Mouse (Mus musculus): ENCODE results near the gene Arhgap18. TPM values are rescaled to one million over a fixed set of nuclear protein-coding genes. Genes with fewer than 3 reads are reported as not detected.

The Arhgap18 gene
- polyA plus RNA-seq, 1 experiment from 2014 or later, result 13.9 TPM

DNA sequence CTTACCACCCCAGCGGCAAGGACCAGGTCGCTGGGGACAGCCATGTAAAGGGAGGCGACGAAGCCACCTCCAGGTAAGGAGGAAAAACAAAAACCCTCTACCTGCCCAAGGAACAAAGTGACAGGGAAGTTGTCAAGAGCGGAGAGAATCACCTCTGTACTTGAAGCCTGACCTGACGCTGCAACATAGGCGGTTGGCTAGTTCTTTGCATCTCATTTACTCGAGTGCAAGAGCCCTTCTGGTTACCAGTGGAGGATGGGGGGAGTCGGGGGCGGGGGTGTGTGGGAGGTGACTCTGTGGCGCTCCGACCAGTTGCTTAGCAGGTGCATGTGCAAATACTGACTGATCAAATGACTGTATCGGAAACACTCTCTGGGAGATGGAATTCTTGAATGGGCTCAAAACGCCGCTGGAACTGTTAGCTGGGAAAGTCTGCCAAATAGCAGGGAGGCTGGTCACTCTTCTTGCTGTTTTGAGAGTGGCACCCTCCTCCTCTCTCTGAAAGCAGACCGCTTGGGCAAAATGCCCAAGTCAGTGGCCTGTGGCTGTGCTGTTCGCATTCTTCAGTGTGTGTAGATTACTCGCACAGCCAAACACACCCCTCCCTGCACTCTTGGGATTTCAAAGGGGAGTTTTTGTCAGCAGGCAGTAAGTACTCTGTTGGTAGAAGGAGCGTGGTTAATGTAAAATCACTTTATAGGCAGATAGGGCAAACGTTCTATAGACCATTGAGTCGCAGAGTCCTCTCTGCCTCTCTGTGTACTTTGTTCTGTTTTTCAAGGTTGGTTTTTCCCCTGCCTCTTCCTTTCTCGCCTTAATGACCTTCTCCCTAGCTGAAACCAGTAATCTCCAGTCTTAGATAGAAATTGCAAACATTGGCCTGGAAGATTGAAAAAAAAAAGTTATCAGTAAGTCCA lies 19.7 kb downstream of the Arhgap18 start:
- H3K4me2 ChIP-seq (ENCODE audit: low read length), result peak overlapping the region; percentile 92
- no peaks in the 10 kb centered on the region for H3K27me3 ChIP-seq (ENCODE audit: control insufficient read depth, insufficient read depth, low read depth, low read length)
- H3K4me3 ChIP-seq (ENCODE audit: low read depth, low read length), result peak overlapping the region; percentile 63
- no peaks in the 10 kb centered on the region for H3K36me3 ChIP-seq (ENCODE audit: control insufficient read depth, insufficient read depth, low read length)
- H3K9me3 ChIP-seq (replicated peaks; ENCODE audit: control insufficient read depth, low read length, poor library complexity, severe bottlenecking), result no peaks in the 10 kb centered on the region
- under 1% methylated on average over 22 of the region's 22 CpGs for WGBS
- peaks cover 12% of the 10 kb centered on the region for H3K4me1 ChIP-seq (ENCODE audit: control insufficient read depth, insufficient read depth, low read length)
- H3K27ac ChIP-seq (ENCODE audit: low read length), result peak overlapping the region; percentile 86
- peak; percentile 91 for ATAC-seq
- peak overlapping the region; percentile 70 for H3K9ac ChIP-seq (ENCODE audit: low read depth, low read length)

GRCm38 (mm10) chr10:26773541-26773940 lies 20.3 kb downstream of the Arhgap18 start:
- Histone ChIP-seq H3K4me3 (ENCODE audit: low read depth, low read length) (peak overlapping the region; percentile 63), H3K4me2 (ENCODE audit: low read length) (peak overlapping the region; percentile 92), H3K9ac (ENCODE audit: low read depth, low read length) (no peak overlapping the region), H3K4me1 (ENCODE audit: control insufficient read depth, insufficient read depth, low read length) (peaks cover 12% of the 10 kb centered on the region), H3K36me3 (ENCODE audit: control insufficient read depth, insufficient read depth, low read length) (no peaks in the 10 kb centered on the region), H3K9me3 (replicated peaks; ENCODE audit: control insufficient read depth, low read length, poor library complexity, severe bottlenecking) (no peaks in the 10 kb centered on the region), H3K27me3 (ENCODE audit: control insufficient read depth, insufficient read depth, low read depth, low read length) (no peaks in the 10 kb centered on the region), H3K27ac (ENCODE audit: low read length) (no peak overlapping the region; the same call in 1 of the 2 replicates)
- ATAC-seq, result no peak
- WGBS, result 15% methylated on average over 5 of the region's 5 CpGs

GRCm38 (mm10) chr10:26774266-26774665 lies 21.0 kb downstream of the Arhgap18 start:
- ATAC-seq, result no peak
- no peaks in the 10 kb centered on the region for H3K9me3 ChIP-seq (replicated peaks; ENCODE audit: control insufficient read depth, low read length, poor library complexity, severe bottlenecking)
- WGBS, result 71% methylated on average over 1 of the region's 1 CpGs
- no peaks in the 10 kb centered on the region for H3K27me3 ChIP-seq (ENCODE audit: control insufficient read depth, insufficient read depth, low read depth, low read length)
- no peak overlapping the region for H3K9ac ChIP-seq (ENCODE audit: low read depth, low read length)
- H3K36me3 ChIP-seq (ENCODE audit: control insufficient read depth, insufficient read depth, low read length), result no peaks in the 10 kb centered on the region
- no peak overlapping the region for H3K27ac ChIP-seq (ENCODE audit: low read length)
- peaks cover 12% of the 10 kb centered on the region for H3K4me1 ChIP-seq (ENCODE audit: control insufficient read depth, insufficient read depth, low read length)
- H3K4me2 ChIP-seq (ENCODE audit: low read length), result peak overlapping the region; percentile 92
- 0 out of 2 replicates have a peak overlapping the region, but pooled peaks have one; percentile 8 for H3K4me3 ChIP-seq (ENCODE audit: low read depth, low read length)

- H3K4me1 ChIP-seq (ENCODE audit: control insufficient read depth, insufficient read depth, low read length), result peaks cover 12% of the 10 kb centered on the region
- H3K27ac ChIP-seq (ENCODE audit: low read length), result no peak overlapping the region
- ATAC-seq, result no peak
- H3K4me2 ChIP-seq (ENCODE audit: low read length), result no peak overlapping the region
- no peaks in the 10 kb centered on the region for H3K27me3 ChIP-seq (ENCODE audit: control insufficient read depth, insufficient read depth, low read depth, low read length)
- H3K4me3 ChIP-seq (ENCODE audit: low read depth, low read length), result no peak overlapping the region
- no peaks in the 10 kb centered on the region for H3K9me3 ChIP-seq (replicated peaks; ENCODE audit: control insufficient read depth, low read length, poor library complexity, severe bottlenecking)
- H3K36me3 ChIP-seq (ENCODE audit: control insufficient read depth, insufficient read depth, low read length), result no peaks in the 10 kb centered on the region
- no peak overlapping the region for H3K9ac ChIP-seq (ENCODE audit: low read depth, low read length)
These were observed 23.2 kb downstream of the Arhgap18 start for GRCm38 (mm10) chr10:26776443-26776842.

GRCm38 (mm10) chr10:26780581-26780980 lies 27.4 kb downstream of the Arhgap18 start:
- H3K27me3 ChIP-seq (ENCODE audit: control insufficient read depth, insufficient read depth, low read depth, low read length), result no peaks in the 10 kb centered on the region
- 85% methylated on average over 3 of the region's 3 CpGs for WGBS
- no peak overlapping the region for H3K27ac ChIP-seq (ENCODE audit: low read length)
- H3K4me3 ChIP-seq (ENCODE audit: low read depth, low read length), result no peak overlapping the region
- H3K9me3 ChIP-seq (replicated peaks; ENCODE audit: control insufficient read depth, low read length, poor library complexity, severe bottlenecking), result no peaks in the 10 kb centered on the region
- H3K9ac ChIP-seq (ENCODE audit: low read depth, low read length), result no peak overlapping the region
- no peaks in the 10 kb centered on the region; the same call in 1 of the 2 replicates for H3K4me1 ChIP-seq (ENCODE audit: control insufficient read depth, insufficient read depth, low read length)
- no peak for ATAC-seq
- no peaks in the 10 kb centered on the region for H3K36me3 ChIP-seq (ENCODE audit: control insufficient read depth, insufficient read depth, low read length)
- H3K4me2 ChIP-seq (ENCODE audit: low read length), result no peak overlapping the region

DNA sequence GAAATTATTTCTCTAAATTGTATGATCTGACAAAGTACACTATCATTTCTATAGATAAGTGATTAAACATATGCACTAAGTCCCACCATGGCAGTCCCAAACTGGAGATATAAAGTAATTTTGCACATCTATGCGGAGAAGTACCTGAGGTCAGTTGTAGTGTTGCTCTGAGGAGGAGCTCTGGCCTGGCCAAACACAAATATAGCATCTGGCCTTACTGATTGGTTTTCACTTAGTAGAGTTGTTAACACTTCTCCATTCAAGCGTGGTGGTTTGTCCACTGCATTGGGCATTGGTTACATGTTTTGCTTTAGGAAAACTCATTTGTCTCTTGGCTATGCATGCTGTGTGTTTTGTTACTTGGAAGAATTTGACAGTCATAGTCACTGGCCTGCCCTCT lies 36.5 kb downstream of the Arhgap18 start:
- ATAC-seq, result no peak
- H3K27me3 ChIP-seq (ENCODE audit: control insufficient read depth, insufficient read depth, low read depth, low read length), result no peaks in the 10 kb centered on the region
- H3K9me3 ChIP-seq (replicated peaks; ENCODE audit: control insufficient read depth, low read length, poor library complexity, severe bottlenecking), result no peaks in the 10 kb centered on the region
- H3K4me1 ChIP-seq (ENCODE audit: control insufficient read depth, insufficient read depth, low read length), result no peaks in the 10 kb centered on the region
- 96% methylated on average over 2 of the region's 2 CpGs for WGBS
- no peak overlapping the region for H3K4me2 ChIP-seq (ENCODE audit: low read length)
- H3K27ac ChIP-seq (ENCODE audit: low read length), result no peak overlapping the region
- H3K9ac ChIP-seq (ENCODE audit: low read depth, low read length), result no peak overlapping the region
- no peaks in the 10 kb centered on the region for H3K36me3 ChIP-seq (ENCODE audit: control insufficient read depth, insufficient read depth, low read length)
- H3K4me3 ChIP-seq (ENCODE audit: low read depth, low read length), result no peak overlapping the region

- H3K4me3 ChIP-seq (ENCODE audit: low read depth, low read length), result no peak overlapping the region
- no peak overlapping the region for H3K27ac ChIP-seq (ENCODE audit: low read length)
- WGBS, result 92% methylated on average over 3 of the region's 3 CpGs
- H3K4me2 ChIP-seq (ENCODE audit: low read length), result no peak overlapping the region
- no peaks in the 10 kb centered on the region for H3K27me3 ChIP-seq (ENCODE audit: control insufficient read depth, insufficient read depth, low read depth, low read length)
- ATAC-seq, result no peak
- H3K36me3 ChIP-seq (ENCODE audit: control insufficient read depth, insufficient read depth, low read length), result no peaks in the 10 kb centered on the region
- H3K9me3 ChIP-seq (replicated peaks; ENCODE audit: control insufficient read depth, low read length, poor library complexity, severe bottlenecking), result no peaks in the 10 kb centered on the region
- no peaks in the 10 kb centered on the region for H3K4me1 ChIP-seq (ENCODE audit: control insufficient read depth, insufficient read depth, low read length)
- no peak overlapping the region for H3K9ac ChIP-seq (ENCODE audit: low read depth, low read length)
These were observed 38.6 kb downstream of the Arhgap18 start for GRCm38 (mm10) chr10:26791810-26792209.

DNA sequence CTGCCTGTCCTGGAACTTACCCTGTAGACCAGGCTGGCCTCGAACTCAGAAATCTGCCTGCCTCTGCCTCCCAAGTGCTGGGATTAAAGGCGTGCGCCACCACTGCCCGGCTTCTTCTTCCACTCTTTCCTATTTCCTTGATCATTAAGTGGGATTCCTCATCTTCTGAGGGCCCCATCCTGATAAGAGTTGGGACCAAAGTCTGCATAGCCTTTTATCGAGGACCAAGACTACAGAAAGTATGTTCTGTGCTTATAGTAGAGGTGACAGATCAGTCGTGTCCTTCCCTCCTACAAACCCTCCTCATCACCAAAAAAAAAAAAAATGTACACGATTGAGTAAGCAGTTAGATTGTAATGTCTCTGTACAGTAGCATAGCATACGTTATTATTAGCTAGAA lies 39.8 kb downstream of the Arhgap18 start:
- no peaks in the 10 kb centered on the region for H3K27me3 ChIP-seq (ENCODE audit: control insufficient read depth, insufficient read depth, low read depth, low read length)
- no peak overlapping the region for H3K4me3 ChIP-seq (ENCODE audit: low read depth, low read length)
- H3K9ac ChIP-seq (ENCODE audit: low read depth, low read length), result no peak overlapping the region
- ATAC-seq, result no peak
- no peak overlapping the region for H3K27ac ChIP-seq (ENCODE audit: low read length)
- 97% methylated on average over 8 of the region's 8 CpGs for WGBS
- H3K4me2 ChIP-seq (ENCODE audit: low read length), result no peak overlapping the region
- no peaks in the 10 kb centered on the region for H3K9me3 ChIP-seq (replicated peaks; ENCODE audit: control insufficient read depth, low read length, poor library complexity, severe bottlenecking)
- no peaks in the 10 kb centered on the region for H3K4me1 ChIP-seq (ENCODE audit: control insufficient read depth, insufficient read depth, low read length)
- no peaks in the 10 kb centered on the region for H3K36me3 ChIP-seq (ENCODE audit: control insufficient read depth, insufficient read depth, low read length)

DNA sequence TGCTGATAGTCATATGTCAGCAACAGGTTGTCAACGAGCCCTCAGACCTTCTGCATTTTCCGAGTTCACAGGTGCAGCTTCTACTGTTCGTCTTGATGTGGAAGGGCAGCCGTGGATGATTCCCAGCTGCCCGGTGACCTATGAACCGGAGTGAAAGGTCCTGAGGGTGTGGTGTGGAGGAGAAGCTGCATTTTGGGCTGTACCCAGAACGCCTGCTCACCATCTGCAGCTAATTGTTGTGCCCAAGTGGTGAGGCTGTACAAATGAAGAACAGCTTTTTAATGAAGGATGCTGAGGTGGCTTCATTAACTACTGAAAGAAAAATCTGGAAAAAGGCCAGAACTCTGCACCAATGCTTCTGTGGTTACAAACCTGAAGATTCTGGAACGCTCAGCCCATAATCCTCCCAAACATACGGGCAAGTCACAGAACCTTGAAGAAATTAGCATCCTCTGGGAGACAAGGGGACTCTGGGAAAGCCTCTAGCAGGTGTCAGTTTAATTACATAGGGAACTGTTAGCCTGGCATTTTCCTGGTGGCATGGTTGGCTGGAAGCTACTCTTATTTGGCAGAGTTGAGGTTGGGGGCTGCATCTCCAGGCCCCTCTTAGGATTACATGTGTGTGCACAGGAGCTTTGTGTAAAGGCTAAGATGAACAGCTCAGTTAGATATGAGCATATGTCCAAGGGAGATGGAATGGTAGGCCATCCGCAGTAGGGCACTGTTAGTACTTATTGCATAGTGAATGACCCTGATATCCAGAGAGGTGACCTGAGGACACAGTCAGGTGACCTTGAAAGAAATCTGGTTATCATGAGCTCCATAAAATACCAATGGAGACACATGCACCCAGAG lies 43.4 kb downstream of the Arhgap18 start:
- Histone ChIP-seq H3K4me2 (ENCODE audit: low read length) (no peak overlapping the region), H3K36me3 (ENCODE audit: control insufficient read depth, insufficient read depth, low read length) (no peaks in the 10 kb centered on the region), H3K9ac (ENCODE audit: low read depth, low read length) (no peak overlapping the region), H3K27me3 (ENCODE audit: control insufficient read depth, insufficient read depth, low read depth, low read length) (no peaks in the 10 kb centered on the region), H3K4me3 (ENCODE audit: low read depth, low read length) (no peak overlapping the region), H3K27ac (ENCODE audit: low read length) (no peak overlapping the region), H3K9me3 (replicated peaks; ENCODE audit: control insufficient read depth, low read length, poor library complexity, severe bottlenecking) (no peaks in the 10 kb centered on the region), H3K4me1 (ENCODE audit: control insufficient read depth, insufficient read depth, low read length) (no peaks in the 10 kb centered on the region)
- 82% methylated on average over 10 of the region's 10 CpGs for WGBS
- no peak for ATAC-seq
